Mouse (Mus musculus): Measurements from ENCODE around the gene Tut1. TPM values are rescaled to one million over a fixed set of nuclear protein-coding genes. Genes with fewer than 3 reads are reported as not detected.

Tut1 gene
- polyA plus RNA-seq, 1 experiment from 2014 or later = 12.6 TPM

DNA sequence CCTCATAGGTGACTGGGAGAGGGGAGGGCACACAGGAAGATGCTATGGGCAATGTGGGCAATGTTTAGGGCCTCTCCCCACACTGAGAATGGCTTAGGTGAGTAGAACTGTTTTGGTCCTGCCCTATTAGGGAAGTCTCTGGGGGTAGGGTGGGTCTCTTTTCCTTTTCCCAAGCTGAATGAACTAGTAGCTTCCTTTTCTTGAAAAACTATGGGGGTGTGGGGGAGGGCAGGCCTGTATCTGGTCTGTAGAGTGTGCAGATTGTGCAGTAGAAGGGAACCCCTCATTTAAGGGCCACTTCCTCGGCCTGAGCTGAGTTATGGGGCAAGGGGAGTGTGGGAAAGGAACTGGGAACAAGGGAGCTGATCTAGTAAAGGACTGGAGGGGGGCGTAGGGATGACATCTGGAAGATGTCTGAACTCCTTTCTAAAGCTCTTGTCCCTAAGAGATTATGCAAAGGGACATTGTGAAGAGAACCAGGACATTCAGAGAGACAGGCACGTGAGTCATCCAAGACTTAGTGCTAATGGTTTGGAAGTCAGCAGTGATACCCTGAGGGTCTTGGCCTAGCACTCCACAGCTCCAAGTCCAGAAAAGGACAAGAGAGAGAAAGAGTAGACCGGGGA lies 37.7 kb downstream of the Tut1 start:
- Histone ChIP-seq H3K4me2 (ENCODE audit: low read depth, low read length) (no peak overlapping the region), H3K27ac (ENCODE audit: low read length) (no peak overlapping the region), H3K4me3 (ENCODE audit: low read depth, low read length) (no peak overlapping the region), H3K9me3 (replicated peaks; ENCODE audit: control insufficient read depth, low read length) (no peaks in the 10 kb centered on the region), H3K9ac (ENCODE audit: low read depth, low read length) (no peak overlapping the region), H3K4me1 (ENCODE audit: control insufficient read depth, low read depth, low read length) (peaks cover 13% of the 10 kb centered on the region), H3K36me3 (ENCODE audit: control insufficient read depth, insufficient read depth) (no peaks in the 10 kb centered on the region), H3K27me3 (ENCODE audit: control insufficient read depth, insufficient read depth, low read depth, low read length) (peaks cover 35% of the 10 kb centered on the region)
- WGBS (ENCODE audit: insufficient replicate concordance) = 53% methylated on average over 4 of the region's 4 CpGs
- ATAC-seq (ENCODE audit: low read depth) = no peak

DNA sequence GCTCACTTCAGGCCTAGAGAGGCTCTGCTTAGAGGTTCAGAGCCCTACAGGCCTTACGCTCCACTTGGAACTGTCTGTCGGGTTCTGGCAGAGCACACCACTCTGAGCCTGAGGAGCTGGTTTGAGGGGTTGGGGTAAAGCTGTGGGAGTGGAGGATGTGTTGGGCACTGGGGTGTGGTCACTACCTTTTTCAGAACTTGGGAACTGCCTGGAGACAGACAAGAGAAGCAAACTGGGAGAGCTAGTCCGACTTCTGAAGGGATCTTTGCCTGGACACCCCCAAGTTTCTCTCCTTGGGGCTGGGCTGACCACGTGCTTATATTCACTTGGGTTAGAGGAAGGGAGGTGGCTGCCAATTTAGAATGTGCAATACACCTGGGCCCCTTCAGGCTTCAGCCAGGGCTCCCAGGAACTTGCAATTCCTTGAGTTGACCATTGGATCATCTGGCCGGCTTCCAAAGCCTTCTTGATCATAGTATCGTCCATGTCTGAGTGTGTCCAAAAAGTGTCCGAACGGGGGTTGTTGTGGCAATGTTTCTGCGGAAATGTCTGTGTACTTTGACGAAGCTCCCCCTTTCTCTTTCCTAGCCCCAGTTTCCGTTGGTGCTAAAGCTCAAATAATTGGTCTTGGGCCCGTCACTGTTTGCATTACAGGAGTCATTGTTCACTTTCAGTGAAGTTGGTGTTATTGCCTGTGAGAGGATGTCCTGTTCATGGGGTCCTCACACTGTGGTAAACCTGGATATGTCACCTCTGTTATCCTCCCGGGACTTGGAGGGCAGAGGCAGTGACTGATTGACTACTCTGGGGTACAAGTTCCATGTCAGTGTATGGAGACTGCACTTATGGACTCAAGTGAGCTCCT lies 38.5 kb downstream of the Tut1 start:
- H3K9me3 ChIP-seq (replicated peaks; ENCODE audit: control insufficient read depth, low read length) = no peaks in the 10 kb centered on the region
- no peak for ATAC-seq (ENCODE audit: low read depth)
- peaks cover 13% of the 10 kb centered on the region for H3K4me1 ChIP-seq (ENCODE audit: control insufficient read depth, low read depth, low read length)
- peaks cover 35% of the 10 kb centered on the region for H3K27me3 ChIP-seq (ENCODE audit: control insufficient read depth, insufficient read depth, low read depth, low read length)
- 63% methylated on average over 13 of the region's 13 CpGs for WGBS (ENCODE audit: insufficient replicate concordance)
- no peak overlapping the region for H3K9ac ChIP-seq (ENCODE audit: low read depth, low read length)
- H3K36me3 ChIP-seq (ENCODE audit: control insufficient read depth, insufficient read depth) = no peaks in the 10 kb centered on the region
- no peak overlapping the region for H3K27ac ChIP-seq (ENCODE audit: low read length)
- no peak overlapping the region for H3K4me2 ChIP-seq (ENCODE audit: low read depth, low read length)
- no peak overlapping the region for H3K4me3 ChIP-seq (ENCODE audit: low read depth, low read length)

DNA sequence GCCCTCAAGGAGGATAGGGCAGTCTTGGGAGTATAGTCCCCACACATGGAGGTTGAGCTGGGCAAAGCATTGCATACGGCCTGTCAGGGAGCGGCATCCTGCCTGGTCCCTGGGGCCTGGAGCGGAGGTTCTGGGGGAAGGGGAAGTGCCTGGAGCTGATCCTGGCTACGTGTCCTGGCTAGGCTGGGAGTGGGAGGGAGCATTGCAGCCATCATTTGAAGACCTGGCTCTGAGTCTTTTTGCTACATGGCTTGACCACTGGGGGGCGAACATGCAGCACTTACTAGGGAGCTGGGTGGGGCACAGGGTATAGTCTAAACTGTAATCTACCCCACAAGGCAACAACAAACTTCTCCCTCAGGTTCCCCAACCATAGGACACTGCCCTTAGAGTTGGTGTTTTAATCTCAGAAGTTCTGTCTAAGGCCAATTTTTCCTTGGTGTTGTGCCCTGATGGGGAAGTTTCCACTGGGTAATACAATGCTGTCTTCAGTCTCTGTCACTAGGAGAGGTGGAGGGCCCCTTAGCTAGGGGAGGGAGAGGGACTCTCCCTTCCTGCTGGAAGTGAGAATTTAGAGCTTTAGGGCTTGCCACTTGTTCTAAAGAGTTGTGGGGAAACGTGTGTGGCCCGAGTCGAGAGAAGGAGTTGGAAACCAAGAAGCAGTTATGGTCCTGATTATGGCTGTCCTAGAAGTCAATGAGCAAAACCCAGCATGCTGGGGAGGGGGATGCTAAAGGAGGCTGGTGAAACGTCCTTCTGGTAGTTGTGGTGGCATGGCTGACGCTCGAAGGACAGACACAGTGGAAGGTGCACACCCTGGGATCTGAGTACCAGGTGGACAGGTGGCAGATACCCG lies 39.4 kb downstream of the Tut1 start:
- Histone ChIP-seq H3K4me2 (ENCODE audit: low read depth, low read length) (no peak overlapping the region), H3K27me3 (ENCODE audit: control insufficient read depth, insufficient read depth, low read depth, low read length) (peaks cover 32% of the 10 kb centered on the region), H3K36me3 (ENCODE audit: control insufficient read depth, insufficient read depth) (no peaks in the 10 kb centered on the region), H3K4me3 (ENCODE audit: low read depth, low read length) (no peak overlapping the region), H3K9me3 (replicated peaks; ENCODE audit: control insufficient read depth, low read length) (no peaks in the 10 kb centered on the region), H3K4me1 (ENCODE audit: control insufficient read depth, low read depth, low read length) (peaks cover 20% of the 10 kb centered on the region), H3K27ac (ENCODE audit: low read length) (no peak overlapping the region), H3K9ac (ENCODE audit: low read depth, low read length) (no peak overlapping the region)
- WGBS (ENCODE audit: insufficient replicate concordance) = 22% methylated on average over 12 of the region's 12 CpGs
- ATAC-seq (ENCODE audit: low read depth) = peak; percentile 16

- H3K9ac ChIP-seq (ENCODE audit: low read depth, low read length) = no peak overlapping the region
- no peak for ATAC-seq (ENCODE audit: low read depth)
Observed at GRCm38 (mm10) chr19:8993625-8993912, 39.9 kb downstream of the Tut1 start.

DNA sequence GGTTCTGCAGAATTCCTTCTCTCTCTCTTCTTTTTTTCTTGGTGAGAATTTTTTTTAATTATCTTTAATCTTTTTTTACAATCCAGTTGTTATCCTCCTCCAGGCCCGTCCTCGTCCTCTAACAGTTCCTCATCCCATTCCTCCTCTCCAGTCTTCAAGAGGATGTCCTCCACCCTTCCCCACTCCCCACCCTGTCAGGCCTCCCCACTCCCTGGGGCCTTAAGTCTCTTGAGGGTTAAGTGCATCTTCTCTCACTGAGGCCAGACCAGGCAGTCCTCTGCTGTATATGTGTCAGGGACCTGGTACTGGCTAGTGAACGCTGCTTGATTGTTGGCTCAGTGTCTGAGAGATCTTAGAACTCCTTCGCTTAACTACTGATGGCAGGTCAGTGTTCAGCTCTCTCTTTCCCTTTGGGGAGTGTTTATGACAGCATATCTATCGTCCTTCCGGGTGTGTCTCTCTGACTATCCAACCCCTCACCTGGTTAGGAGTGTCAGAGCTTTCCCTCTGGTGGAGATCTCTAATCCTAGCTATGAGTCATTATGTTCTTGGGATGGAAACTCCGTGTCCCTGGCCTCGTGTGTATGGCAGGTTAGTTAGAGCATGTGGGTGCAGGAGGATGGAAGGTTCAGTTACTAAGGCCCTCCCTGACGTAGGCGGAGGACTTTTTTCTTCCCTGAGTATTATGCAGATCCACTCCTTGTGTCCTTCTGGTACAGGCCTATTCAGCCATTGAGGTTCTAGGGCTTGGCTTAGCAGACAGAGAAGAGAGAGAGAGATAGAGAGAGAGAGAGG lies 41.4 kb downstream of the Tut1 start:
- Histone ChIP-seq H3K27ac (ENCODE audit: low read length) (no peak overlapping the region), H3K9me3 (replicated peaks; ENCODE audit: control insufficient read depth, low read length) (no peaks in the 10 kb centered on the region), H3K27me3 (ENCODE audit: control insufficient read depth, insufficient read depth, low read depth, low read length) (peaks cover 11% of the 10 kb centered on the region), H3K4me3 (ENCODE audit: low read depth, low read length) (no peak overlapping the region), H3K36me3 (ENCODE audit: control insufficient read depth, insufficient read depth) (no peaks in the 10 kb centered on the region), H3K4me1 (ENCODE audit: control insufficient read depth, low read depth, low read length) (peaks cover 10% of the 10 kb centered on the region; the same call in 1 of the 2 replicates), H3K9ac (ENCODE audit: low read depth, low read length) (no peak overlapping the region), H3K4me2 (ENCODE audit: low read depth, low read length) (no peak overlapping the region)
- 60% methylated on average over 10 of the region's 10 CpGs for WGBS (ENCODE audit: insufficient replicate concordance)
- ATAC-seq (ENCODE audit: low read depth) = no peak

More at GRCm38 (mm10) chr19:8993625-8993912, 39.9 kb downstream of the Tut1 start:
- H3K4me2 ChIP-seq (ENCODE audit: low read depth, low read length) = no peak overlapping the region
- H3K4me1 ChIP-seq (ENCODE audit: control insufficient read depth, low read depth, low read length) = peaks cover 20% of the 10 kb centered on the region
- WGBS (ENCODE audit: insufficient replicate concordance) = 40% methylated on average over 2 of the region's 2 CpGs
- no peaks in the 10 kb centered on the region for H3K36me3 ChIP-seq (ENCODE audit: control insufficient read depth, insufficient read depth)
- H3K27me3 ChIP-seq (ENCODE audit: control insufficient read depth, insufficient read depth, low read depth, low read length) = peaks cover 26% of the 10 kb centered on the region
- no peak overlapping the region for H3K27ac ChIP-seq (ENCODE audit: low read length)
- no peaks in the 10 kb centered on the region for H3K9me3 ChIP-seq (replicated peaks; ENCODE audit: control insufficient read depth, low read length)
- no peak overlapping the region for H3K4me3 ChIP-seq (ENCODE audit: low read depth, low read length)

GRCm38 (mm10) chr19:8996601-8997000 lies 43.0 kb downstream of the Tut1 start:
- WGBS (ENCODE audit: insufficient replicate concordance) = 77% methylated on average over 6 of the region's 6 CpGs
- peaks cover 8% of the 10 kb centered on the region; the same call in 1 of the 2 replicates for H3K4me1 ChIP-seq (ENCODE audit: control insufficient read depth, low read depth, low read length)
- no peak for ATAC-seq (ENCODE audit: low read depth)
- no peak overlapping the region for H3K27ac ChIP-seq (ENCODE audit: low read length)
- no peak overlapping the region for H3K4me3 ChIP-seq (ENCODE audit: low read depth, low read length)
- no peaks in the 10 kb centered on the region for H3K9me3 ChIP-seq (replicated peaks; ENCODE audit: control insufficient read depth, low read length)
- no peak overlapping the region for H3K4me2 ChIP-seq (ENCODE audit: low read depth, low read length)
- H3K27me3 ChIP-seq (ENCODE audit: control insufficient read depth, insufficient read depth, low read depth, low read length) = no peaks in the 10 kb centered on the region
- H3K9ac ChIP-seq (ENCODE audit: low read depth, low read length) = no peak overlapping the region
- H3K36me3 ChIP-seq (ENCODE audit: control insufficient read depth, insufficient read depth) = no peaks in the 10 kb centered on the region

DNA sequence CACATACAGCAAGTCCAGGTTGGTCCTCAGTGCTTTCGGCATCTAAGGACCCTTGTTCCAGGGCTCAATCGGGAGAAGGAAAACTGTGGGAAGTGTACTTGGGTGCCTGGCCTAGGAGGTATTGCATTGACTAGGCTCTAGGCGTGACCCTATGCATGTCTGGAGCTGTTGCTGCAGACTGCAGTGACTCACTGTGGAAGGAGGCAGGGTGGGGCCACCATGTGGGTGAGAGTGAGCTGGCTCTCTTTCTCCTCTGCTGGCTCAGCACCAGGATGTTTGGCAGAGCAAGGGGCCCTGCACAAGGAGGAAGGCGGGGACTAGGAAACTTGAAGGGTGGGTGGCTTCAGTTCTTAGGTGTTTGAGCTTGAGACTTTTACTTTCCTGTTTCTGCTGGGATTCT lies 43.9 kb downstream of the Tut1 start:
- no peak overlapping the region for H3K27ac ChIP-seq (ENCODE audit: low read length)
- peak; percentile 83 for ATAC-seq (ENCODE audit: low read depth)

GRCm38 (mm10) chr19:8998546-8998945 lies 44.9 kb downstream of the Tut1 start:
- no peak overlapping the region for H3K4me2 ChIP-seq (ENCODE audit: low read depth, low read length)
- H3K27ac ChIP-seq (ENCODE audit: low read length) = no peak overlapping the region
- no peaks in the 10 kb centered on the region for H3K9me3 ChIP-seq (replicated peaks; ENCODE audit: control insufficient read depth, low read length)
- no peaks in the 10 kb centered on the region for H3K27me3 ChIP-seq (ENCODE audit: control insufficient read depth, insufficient read depth, low read depth, low read length)
- H3K36me3 ChIP-seq (ENCODE audit: control insufficient read depth, insufficient read depth) = no peaks in the 10 kb centered on the region
- no peak for ATAC-seq (ENCODE audit: low read depth)
- H3K4me3 ChIP-seq (ENCODE audit: low read depth, low read length) = no peak overlapping the region
- H3K4me1 ChIP-seq (ENCODE audit: control insufficient read depth, low read depth, low read length) = peaks cover 8% of the 10 kb centered on the region; the same call in 1 of the 2 replicates
- 63% methylated on average over 6 of the region's 6 CpGs for WGBS (ENCODE audit: insufficient replicate concordance)
- H3K9ac ChIP-seq (ENCODE audit: low read depth, low read length) = no peak overlapping the region

More for the DNA sequence above, 43.9 kb downstream of the Tut1 start:
- no peak overlapping the region for H3K4me2 ChIP-seq (ENCODE audit: low read depth, low read length)
- H3K36me3 ChIP-seq (ENCODE audit: control insufficient read depth, insufficient read depth) = no peaks in the 10 kb centered on the region
- 37% methylated on average over 4 of the region's 4 CpGs for WGBS (ENCODE audit: insufficient replicate concordance)
- peaks cover 8% of the 10 kb centered on the region; the same call in 1 of the 2 replicates for H3K4me1 ChIP-seq (ENCODE audit: control insufficient read depth, low read depth, low read length)
- no peaks in the 10 kb centered on the region for H3K27me3 ChIP-seq (ENCODE audit: control insufficient read depth, insufficient read depth, low read depth, low read length)
- H3K4me3 ChIP-seq (ENCODE audit: low read depth, low read length) = no peak overlapping the region
- no peak overlapping the region for H3K9ac ChIP-seq (ENCODE audit: low read depth, low read length)
- H3K9me3 ChIP-seq (replicated peaks; ENCODE audit: control insufficient read depth, low read length) = no peaks in the 10 kb centered on the region
